Mouse (Mus musculus) splenic B cell, adult 2 months (primary cell): ENCODE measurements at regions not wholly inside any gene's neighbourhood (a gene's known extent, or its start where the extent isn't known, plus 50 kb on each side); places are given as distances from the start of the nearest gene placed in this dataset.

Experiments used
- DNase-seq: peaks from one replicate; pipeline ENCODE4 v3.0.0-alpha.2; 2011; ENCODE audit warnings: low read depth, low spot score
- H3K27me3 ChIP-seq: 2 replicates; pipeline ENCODE4 v1.6.1; 2012; ENCODE audit warnings: mild to moderate bottlenecking, low read length, moderate library complexity, mixed read lengths; ENCODE audit not compliant: control insufficient read depth, poor library complexity, insufficient read depth, severe bottlenecking
- H3K36me3 ChIP-seq: 2 replicates; pipeline ENCODE4 v1.6.1; 2012; ENCODE audit warnings: mild to moderate bottlenecking, low read length, moderate library complexity, mixed read lengths; ENCODE audit not compliant: control insufficient read depth, poor library complexity, insufficient read depth, severe bottlenecking

DNA sequence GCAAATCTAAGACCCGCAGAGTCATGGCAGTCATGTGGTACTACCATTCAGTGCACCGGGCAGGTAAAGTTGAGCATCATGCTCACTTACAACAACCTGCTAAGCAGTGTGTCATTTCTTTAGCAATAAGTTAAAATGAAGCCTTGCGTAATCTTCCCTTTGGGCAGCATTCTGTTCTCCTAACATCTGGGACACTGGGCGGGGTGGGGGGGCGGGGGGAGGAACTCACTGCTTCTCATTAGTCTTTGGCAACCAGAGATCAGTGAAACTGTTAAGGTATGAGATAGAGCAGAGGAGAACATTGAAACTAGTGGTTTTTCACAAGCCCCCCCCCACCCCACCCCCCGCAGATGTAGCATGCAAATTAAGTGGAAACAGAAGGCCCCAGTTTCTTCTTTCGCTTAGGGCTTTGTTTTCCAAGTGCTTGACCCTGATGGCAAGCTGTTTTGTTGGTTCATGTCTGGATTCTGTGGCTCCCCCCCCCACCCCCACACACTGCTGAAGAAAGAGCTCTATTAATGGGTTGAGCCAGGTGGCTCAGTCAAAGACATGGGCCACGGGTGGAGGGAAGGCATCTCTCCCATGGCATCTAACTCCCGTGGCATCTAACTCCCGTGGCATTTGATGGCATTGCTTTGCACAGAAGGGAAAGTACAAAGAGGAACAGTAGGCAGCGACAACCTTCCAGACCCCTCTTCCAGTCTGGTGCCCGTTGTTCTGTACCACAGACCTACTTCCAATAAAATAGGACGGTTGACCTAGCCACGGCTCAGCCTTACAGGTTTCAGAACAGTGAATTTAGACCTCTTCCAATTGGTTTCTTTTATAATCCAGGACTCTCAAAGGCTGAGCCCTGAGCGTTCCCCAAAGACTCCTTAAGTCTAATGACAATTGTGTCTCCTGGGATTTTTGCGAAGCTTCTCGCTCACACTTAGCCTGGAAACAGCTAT lies 97.2 kb upstream of the Cpm start:
- DNase-seq, result peak; percentile 70
- Histone ChIP-seq H3K27me3 (no peaks in the 10 kb centered on the region), H3K36me3 (no peaks in the 10 kb centered on the region)

- Histone ChIP-seq H3K27me3 (no peaks in the 10 kb centered on the region), H3K36me3 (no peaks in the 10 kb centered on the region)
- DNase-seq, result peak; percentile 45
Observed at GRCm38 (mm10) chr10:117530859-117531602, 98.3 kb upstream of the Cpm start.

- DNase-seq, result no peak
- no peaks in the 10 kb centered on the region for H3K27me3 ChIP-seq
- no peaks in the 10 kb centered on the region for H3K36me3 ChIP-seq
Observed at GRCm38 (mm10) chr10:117530007-117530858, 99.1 kb upstream of the Cpm start.

GRCm38 (mm10) chr10:117529269-117530006 lies 99.9 kb upstream of the Cpm start:
- DNase-seq, result no peak
- no peaks in the 10 kb centered on the region for H3K36me3 ChIP-seq
- no peaks in the 10 kb centered on the region for H3K27me3 ChIP-seq

DNA sequence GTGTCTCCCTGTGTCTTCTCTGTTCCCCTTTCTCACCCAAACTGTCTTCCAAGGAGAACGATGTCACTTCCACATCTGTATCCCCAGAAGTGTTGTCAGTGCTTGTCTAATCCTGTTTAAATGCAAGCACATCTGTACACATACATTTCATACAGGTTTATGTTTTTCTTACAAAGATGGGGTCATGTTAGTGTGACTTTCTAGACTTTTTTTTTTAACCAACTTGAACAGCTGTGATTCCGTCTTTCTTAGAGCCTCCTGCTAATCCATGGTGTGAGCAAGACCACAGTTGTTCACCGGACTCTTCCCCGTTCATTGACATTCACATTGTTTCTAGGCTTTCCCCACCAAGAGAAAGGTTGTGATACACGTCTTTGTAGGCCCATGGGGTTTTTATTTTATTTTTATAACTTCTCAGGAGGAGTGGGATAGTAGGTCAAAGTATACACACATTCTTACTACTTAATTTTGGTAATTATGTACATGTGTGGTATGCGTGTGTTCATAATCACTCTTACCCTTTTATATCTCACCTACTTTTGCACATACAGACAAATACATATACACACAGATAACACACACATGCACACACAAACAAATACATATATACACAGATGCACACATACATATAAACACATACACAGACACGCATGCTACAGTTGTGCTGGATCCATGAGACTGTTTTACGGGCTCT lies 100.6 kb upstream of the Cpm start:
- no peaks in the 10 kb centered on the region for H3K27me3 ChIP-seq
- DNase-seq, result no peak
- H3K36me3 ChIP-seq, result no peaks in the 10 kb centered on the region

- Histone ChIP-seq H3K36me3 (no peaks in the 10 kb centered on the region), H3K27me3 (no peaks in the 10 kb centered on the region)
- no peak for DNase-seq
Observed at GRCm38 (mm10) chr10:117527979-117528378, 101.3 kb upstream of the Cpm start.

DNA sequence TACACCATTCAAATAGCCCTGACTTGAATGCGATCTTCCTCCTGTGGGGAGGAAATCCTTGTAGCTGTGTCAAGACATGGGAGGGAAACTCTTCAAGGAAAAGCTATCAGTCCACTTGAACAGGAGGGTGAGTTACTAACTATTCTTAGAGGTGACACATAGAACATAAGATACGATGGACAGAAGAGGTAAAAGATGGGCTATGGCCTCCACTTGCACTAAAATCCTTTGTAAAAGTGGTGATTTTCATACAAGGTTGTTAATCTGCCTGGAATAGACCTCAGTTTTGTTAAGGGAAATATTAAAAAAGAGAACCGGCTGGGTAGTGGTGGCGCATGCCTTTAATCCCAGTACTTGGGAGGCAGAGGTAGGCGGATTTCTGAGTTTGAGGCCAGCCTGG lies 102.1 kb upstream of the Cpm start:
- Histone ChIP-seq H3K36me3 (no peaks in the 10 kb centered on the region), H3K27me3 (no peaks in the 10 kb centered on the region)
- no peak for DNase-seq

- H3K27me3 ChIP-seq, result no peaks in the 10 kb centered on the region
- no peaks in the 10 kb centered on the region for H3K36me3 ChIP-seq
- DNase-seq, result no peak
Observed at GRCm38 (mm10) chr10:117526834-117527188, 102.5 kb upstream of the Cpm start.

DNA sequence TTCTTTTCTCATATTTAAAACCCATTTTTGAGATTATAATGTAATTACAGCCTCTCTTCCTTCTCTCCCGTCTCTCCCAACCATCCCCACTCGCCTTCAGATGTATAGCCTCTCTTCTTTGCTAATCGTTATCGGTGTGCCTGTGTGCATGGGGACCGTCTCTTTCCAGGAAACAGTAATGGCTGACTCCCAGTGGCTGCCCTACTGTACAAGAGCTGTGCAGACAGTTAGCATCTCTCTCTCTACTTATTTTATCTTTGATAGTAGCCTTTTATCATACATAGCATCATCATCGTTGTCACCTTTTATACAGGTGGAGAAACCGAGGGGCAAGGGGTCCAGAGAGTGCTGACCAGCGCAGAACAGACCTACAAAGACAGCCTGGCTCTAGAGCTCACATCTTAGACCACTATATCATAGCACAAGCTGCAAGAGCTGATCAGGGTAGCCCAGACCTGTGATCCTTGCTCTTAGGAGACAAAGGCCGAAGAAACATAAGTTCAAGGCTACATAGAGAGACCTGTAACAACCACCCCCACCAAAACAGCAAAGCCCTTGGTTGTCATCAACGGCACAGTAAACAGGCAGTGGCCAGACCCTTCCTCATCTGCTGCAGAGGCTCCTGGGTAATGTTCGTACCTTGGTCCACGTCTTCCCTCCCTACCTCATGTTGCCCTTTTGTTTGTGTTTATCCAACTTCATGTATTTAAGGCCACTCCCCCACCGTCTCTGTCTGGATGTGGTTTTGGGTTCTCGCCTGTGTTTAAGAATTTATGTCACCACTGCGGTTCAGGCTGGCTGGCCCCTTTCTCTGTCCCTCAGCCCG lies 103.1 kb upstream of the Cpm start:
- no peaks in the 10 kb centered on the region for H3K27me3 ChIP-seq
- H3K36me3 ChIP-seq, result no peaks in the 10 kb centered on the region
- DNase-seq, result no peak

GRCm38 (mm10) chr10:117525608-117526007 lies 103.7 kb upstream of the Cpm start:
- H3K27me3 ChIP-seq, result no peaks in the 10 kb centered on the region
- no peak for DNase-seq

GRCm38 (mm10) chr10:117524926-117525565 lies 104.3 kb upstream of the Cpm start:
- no peak for DNase-seq
- no peaks in the 10 kb centered on the region for H3K27me3 ChIP-seq
- H3K36me3 ChIP-seq, result no peaks in the 10 kb centered on the region

More at GRCm38 (mm10) chr10:117525608-117526007, 103.7 kb upstream of the Cpm start:
- H3K36me3 ChIP-seq, result no peaks in the 10 kb centered on the region

DNA sequence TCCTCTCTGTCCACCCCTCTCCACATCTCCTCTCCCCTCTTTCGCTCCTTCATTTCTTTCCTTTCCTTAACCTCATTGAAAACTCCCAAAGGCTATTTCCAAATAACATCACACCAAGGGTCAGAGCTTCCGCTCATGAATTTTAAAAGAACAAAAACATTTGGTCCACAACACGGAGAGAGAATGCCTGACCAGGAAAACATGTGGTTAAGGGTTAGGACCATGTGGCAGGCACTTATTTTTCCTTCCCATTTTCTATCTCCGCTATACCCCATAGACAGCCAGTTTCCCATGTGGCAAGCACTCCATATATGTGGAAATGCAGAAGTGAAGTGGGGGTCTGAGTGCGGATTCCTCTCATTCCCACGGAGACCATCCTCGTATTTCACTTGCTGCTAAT lies 105.2 kb upstream of the Cpm start:
- H3K36me3 ChIP-seq, result no peaks in the 10 kb centered on the region
- no peaks in the 10 kb centered on the region for H3K27me3 ChIP-seq
- DNase-seq, result no peak
